Mouse (Mus musculus): Measurements from ENCODE around the gene Spata16. TPM values are rescaled to one million over a fixed set of nuclear protein-coding genes. Genes with fewer than 3 reads are reported as not detected.

The Spata16 gene
- total RNA-seq, 2 experiments from 2014 or later: not detected

DNA sequence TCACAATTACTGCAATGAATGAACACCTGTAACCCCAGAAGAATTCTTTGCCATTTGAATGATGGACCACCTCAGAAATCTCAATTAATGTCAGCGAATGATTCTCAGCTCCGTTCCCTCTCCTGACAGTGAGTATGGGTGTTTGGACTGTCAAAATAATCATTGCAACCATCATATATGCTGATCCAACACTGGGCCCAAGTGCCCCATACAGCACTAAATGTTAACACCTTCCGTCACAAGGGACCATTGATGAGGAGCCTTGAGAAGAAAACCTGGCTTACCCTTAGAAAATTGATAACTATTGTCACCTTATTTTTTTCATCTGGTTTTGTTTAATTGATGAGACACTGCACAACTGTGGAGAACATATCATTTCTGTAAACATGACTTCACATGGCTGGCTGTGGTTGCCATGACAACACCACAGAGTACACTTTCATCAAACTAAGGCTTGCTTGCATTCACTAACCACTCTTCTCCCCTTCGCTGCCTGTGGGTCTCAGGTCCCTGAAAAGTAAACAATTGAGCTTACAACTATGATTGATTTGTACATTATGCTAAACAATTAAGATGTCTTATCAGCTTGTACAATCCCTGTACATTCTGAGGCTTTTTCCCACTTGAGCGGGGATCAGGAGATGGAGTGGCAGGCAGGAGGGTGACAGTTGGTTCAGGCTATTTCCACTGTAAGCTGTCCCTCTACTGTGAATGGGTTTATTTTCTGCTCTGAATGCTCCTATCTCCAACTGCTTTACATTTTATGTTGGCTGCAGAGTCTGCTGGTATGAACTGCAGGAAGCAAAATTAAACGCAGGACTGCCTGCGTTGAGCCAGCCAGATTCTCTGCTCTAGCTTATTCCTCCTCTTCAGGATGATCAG, 189.8 kb downstream of the Spata16 start:
- ATAC-seq (replicated peaks; ENCODE audit: low FRiP score, poor library complexity, severe bottlenecking): no peak

DNA sequence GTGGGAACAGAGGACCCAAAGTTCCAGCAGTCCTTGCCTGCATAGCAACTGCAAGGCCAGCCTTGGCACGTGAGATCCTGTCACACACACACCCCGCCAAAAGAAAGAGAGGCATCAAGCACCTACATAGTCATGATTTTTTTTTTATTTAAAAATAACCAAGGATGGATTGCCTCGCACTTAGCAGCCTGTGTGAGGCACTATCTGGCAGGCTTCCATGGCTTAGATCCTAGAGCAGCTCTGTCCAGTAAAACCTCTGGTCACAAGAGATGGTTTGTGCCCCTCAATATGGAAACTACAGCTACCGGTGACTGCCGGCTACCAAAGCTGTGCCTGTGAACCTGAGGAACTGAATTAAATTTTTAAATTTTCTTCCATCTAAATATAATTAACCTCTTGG, 195.5 kb downstream of the Spata16 start:
- ATAC-seq (replicated peaks; ENCODE audit: low FRiP score, poor library complexity, severe bottlenecking): no peak

DNA sequence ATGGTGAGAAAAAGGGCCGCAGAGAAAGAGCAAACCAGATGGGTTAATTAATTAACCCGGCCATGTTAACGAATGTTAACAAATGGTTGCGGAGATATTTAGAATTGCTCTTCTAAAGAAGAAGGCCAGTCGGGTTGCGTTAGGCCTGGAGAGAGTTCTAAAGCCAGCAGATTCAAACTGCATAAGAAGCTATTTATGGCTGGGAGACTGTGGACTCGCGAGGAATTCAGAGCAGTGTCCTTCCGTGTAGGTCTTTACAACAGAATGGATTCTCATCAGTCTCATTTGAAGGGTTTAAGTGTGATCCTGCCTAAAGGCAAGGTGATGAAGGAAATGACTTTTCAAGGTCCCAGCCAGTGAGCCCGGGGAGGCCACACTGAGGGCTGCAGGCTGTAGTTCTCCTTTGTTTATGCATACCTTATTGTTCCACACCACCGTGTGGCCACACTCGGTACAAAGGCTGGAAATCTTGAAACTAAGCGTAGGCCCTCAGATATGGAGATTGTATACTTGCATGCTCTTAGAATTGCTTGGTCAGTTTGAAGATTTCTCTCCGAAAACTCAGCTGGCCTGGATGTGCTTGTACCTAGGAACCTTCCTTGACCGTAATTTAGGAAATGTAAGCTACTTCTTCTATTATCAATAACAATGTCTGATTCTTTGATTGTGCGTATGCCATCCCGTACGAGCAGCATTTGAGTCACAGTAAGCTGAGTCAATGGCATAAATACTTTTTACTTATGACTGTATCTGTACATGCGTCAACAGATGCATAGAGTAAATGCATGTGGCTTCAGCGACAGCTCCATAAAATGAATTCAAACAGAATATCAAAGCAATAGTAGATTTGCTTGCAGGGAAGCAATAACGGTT, 197.0 kb downstream of the Spata16 start:
- no peak for ATAC-seq (replicated peaks; ENCODE audit: low FRiP score, poor library complexity, severe bottlenecking)

DNA sequence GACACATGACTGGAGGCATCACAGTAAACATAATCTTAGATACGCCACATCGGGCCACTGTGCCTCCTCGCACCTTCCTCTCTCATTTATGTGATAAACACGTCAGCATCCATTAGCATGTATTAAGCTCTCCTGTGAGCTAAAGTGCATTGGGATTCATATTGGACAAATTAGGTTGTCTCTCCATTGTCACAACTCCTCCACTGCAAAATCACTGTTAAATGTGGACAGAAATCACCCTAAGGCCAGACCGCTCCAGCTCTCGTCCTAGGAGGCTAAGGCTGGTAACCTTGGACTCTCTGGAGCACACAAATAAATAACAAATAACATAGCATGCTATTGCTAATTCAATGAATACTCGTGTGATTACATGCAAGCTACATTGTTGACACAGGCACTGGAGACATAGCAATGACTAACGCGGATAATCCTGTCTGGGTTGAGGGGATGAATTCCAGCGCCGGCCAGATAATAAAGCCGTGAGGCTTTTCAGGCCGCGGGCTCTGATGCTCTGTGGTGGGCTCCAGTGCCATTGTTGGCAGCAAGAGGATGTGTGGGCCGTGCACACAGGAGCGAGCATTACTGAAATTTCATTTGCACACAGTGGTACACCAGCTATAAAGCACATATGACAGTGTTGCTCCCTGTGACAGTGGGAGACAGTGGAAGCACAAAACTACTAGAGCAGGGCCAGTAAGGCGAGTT, 197.8 kb downstream of the Spata16 start:
- ATAC-seq (replicated peaks; ENCODE audit: low FRiP score, poor library complexity, severe bottlenecking): no peak

DNA sequence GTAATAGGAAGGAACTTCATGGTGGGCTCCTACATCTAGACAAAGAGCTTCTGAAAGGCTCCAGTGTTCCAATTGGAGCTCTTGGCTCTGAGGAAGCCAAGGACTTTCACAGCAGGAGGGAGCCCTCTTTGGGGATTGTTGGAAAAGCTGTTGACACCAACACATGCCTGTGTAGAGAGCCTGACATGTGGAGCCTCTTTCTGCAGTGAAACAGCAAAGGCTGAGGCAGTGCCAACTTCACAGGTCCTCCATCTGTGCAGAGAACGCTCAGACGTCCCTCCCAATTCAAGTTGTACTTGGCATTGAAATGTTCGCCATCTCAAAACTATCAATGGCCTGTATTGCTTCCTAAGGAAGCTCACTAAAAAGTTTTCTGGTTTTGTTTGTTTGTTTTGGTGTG, 207.6 kb downstream of the Spata16 start:
- ATAC-seq (replicated peaks; ENCODE audit: low FRiP score, poor library complexity, severe bottlenecking): no peak

DNA sequence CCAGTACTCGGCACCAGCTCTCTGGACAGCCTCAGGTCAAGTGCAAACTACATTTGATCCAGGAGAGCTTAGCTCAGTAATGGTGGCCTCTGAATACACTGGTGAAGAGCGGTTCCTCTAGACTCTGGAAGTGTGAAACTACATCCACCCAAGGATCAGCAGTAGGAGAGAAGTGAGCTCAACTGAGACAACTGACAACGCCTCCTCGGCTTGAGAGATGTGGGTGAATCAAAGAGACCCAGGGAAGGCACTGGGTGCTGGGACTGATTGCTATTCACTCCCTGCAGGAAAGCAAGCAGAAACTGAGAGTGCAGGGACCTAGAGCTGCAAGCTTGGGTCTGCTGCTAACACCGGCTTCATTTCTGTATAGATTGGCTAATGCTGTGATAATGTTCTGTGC, 210.5 kb downstream of the Spata16 start:
- ATAC-seq (replicated peaks; ENCODE audit: low FRiP score, poor library complexity, severe bottlenecking): no peak

DNA sequence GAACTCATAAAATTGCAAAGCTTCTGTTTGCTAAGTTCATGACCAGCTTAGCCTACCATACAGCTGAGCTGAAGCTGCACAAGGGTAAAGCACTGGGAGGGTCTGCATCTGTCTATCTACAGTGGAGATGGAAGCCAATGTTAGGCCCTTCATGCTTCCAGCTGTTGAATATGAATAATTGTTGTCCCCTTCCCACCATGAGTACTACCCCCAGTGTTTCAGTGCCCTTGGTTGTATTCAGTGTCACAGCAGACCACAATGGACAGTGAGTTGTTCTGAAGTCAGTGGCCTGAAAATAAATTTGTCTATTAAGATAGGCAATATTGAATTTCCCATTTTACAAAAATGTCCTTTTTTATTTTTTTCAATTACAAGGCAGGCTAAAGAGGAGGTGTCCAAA, 212.8 kb downstream of the Spata16 start:
- ATAC-seq (replicated peaks; ENCODE audit: low FRiP score, poor library complexity, severe bottlenecking): no peak

DNA sequence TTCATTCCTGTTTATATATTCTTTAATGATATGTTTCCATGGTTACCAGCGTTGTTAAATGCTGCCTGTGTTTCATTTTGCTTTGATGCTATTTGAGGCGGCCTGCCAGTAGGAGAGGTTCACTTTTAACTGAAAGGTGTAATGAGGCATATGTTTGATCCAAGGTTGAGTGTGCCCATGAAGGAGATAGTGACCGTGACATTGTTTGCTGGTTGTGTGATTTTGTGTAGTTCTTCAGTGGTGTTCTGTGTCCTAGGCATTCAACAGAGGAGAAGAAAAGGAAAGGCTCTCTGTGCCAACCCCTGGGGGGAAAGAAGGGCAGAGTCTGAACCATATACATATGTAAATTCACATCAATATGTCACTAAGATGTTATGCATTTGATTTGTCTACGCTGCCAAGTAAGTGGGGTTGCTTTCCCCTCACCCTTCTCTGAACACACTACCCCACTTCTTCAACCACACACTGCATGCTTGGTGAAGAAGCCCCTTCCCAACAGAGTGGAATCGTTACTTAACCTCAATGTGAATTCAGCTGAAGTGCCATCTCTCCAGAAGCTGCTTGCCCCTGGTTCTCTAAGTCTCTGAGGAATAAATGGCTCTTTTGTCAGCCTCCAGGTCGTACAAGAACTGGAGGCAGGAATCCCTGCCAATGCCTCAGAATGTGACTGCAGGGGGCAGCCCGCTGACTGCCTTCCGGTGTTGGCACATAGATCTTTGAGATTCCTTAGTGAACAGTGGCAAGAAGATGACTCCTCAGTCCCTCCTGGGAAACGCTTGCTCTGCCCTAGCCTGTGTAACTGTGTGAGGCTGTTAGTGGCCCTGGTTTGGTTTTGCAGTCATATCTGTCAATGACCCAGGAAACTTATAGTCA, 213.5 kb downstream of the Spata16 start:
- no peak for ATAC-seq (replicated peaks; ENCODE audit: low FRiP score, poor library complexity, severe bottlenecking)

DNA sequence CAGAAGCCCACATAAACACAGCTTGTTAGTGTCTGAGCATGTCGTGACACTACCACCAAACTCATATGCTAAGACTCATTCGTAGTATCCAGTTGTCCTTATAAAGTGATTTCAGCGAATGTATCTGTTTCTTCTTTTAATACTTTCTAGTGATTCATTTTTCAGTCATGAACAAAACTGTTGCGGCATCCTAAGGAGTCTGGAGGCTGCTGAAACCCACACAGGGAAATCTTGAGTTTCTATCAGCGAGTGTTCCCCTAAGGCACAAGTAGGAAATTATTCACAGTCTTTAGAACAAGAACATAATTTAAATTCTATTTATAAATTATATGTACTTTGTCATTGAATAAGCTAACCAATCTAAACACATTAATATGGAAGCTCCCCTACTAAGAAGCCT, 216.1 kb downstream of the Spata16 start:
- no peak for ATAC-seq (replicated peaks; ENCODE audit: low FRiP score, poor library complexity, severe bottlenecking)

DNA sequence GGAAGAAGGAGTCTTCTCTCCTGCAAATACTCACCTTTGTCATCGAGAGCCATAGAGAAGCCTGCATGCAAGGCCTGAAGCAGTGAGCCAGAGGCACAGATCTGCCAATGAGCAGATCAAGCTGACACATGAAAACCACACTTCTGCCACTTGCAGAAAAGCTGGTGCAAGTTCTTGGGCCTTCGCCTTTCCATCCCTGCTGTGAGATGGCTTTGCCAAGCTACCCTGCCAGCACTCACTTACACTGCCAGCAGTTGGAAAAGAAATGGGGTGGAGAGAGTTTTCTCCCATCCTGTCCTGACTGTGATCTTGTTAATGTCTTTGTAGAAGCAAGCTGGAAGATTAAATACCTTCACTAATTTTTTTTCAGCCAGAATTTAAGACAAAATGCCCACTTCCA, 237.3 kb downstream of the Spata16 start:
- no peak for ATAC-seq (replicated peaks; ENCODE audit: low FRiP score, poor library complexity, severe bottlenecking)

DNA sequence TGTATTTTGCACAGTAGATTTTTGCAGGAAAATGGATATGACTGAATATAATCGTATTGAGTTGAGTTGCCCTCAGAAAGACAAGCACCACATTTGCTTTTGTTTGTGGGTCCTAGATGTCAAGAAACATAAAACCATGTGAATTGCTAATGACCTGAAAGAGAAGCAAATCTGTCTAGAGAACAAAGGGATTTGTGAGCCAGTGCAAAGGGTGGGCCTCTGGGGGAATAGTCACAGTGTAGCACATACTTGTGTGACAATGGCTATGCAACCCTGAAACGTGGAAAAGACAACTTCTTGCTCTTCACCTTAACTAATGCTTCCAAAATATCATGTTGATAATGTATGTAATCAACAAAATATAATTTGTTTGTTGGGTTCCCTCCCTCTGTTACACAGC, 239.9 kb downstream of the Spata16 start:
- ATAC-seq (replicated peaks; ENCODE audit: low FRiP score, poor library complexity, severe bottlenecking): no peak

DNA sequence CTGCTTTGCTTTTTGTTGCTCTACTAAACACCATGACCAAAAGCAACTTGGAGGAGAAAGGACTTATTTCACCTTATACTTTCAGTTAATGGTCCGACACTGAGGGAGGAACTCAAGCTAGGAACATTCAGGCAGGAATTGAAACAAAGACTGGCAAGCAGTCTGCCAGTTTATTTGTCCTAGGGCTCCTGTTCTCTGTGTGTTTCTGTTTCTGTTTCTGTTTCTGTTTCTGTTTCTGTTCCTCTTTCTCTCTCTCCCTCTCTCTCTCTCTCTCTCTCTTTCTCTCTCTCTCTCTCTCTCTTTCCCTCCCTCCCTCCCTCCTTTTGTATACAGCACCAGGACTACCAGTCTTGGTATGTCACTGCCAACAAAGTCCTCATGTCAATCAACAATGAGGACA, 279.2 kb downstream of the Spata16 start:
- no peak for ATAC-seq (replicated peaks; ENCODE audit: low FRiP score, poor library complexity, severe bottlenecking)

DNA sequence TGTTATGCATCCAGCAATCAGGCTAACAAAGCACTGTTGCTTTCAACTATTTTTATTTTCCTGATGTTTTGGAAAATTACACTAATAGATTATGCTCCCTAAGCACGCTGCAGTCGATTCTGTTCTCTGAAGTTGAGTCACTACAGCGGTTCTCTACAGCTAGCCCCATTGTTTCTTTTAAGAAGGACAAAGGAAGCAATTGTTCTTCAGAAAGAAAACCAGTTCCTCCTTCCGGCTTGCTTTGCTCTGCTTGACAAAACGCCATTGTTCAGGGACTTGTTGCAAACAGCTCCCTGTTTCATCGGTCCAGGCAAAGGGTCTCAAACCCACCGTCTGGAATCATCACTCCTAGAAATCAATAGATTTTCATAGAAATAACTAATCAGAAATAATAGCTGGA, 283.6 kb downstream of the Spata16 start:
- ATAC-seq (replicated peaks; ENCODE audit: low FRiP score, poor library complexity, severe bottlenecking): no peak

DNA sequence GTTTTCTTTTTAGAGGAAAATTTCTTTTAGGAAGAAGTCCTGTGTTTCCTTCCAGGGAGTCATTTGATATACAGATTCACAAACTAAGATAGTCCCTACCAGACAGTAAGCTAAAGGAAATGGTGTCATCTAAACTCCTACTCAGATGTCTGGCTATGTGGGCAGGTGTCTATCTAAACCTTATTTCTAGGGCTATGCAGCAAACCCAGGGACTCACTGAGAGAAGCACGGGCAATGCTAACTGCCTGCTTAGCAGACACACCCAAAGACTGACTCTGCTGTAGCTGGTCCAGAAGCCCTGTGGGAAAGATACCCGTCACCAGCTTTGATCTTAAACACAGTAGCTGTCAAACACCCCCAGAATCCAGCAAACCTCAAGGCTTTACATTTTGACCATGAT, 284.2 kb downstream of the Spata16 start:
- ATAC-seq (replicated peaks; ENCODE audit: low FRiP score, poor library complexity, severe bottlenecking): no peak

DNA sequence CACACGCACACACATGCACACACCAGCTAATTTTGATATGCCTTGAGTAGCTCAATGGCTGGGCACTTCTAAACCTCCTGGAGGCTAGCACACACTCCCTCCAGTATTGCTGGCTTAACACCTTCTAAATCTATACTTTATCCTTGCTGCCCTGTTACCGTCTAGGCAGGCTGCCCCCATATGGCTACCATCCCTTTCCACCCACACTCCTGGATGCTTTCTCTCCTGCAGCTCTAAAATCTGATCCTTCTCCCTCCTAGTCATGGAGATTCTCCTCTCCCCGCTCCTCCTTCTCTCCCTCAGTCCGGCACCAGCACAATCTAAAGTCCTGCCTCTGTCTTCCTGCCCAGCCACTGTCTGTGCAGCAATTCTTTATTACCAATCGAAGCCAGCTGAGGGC, 286.0 kb downstream of the Spata16 start:
- no peak for ATAC-seq (replicated peaks; ENCODE audit: low FRiP score, poor library complexity, severe bottlenecking)

DNA sequence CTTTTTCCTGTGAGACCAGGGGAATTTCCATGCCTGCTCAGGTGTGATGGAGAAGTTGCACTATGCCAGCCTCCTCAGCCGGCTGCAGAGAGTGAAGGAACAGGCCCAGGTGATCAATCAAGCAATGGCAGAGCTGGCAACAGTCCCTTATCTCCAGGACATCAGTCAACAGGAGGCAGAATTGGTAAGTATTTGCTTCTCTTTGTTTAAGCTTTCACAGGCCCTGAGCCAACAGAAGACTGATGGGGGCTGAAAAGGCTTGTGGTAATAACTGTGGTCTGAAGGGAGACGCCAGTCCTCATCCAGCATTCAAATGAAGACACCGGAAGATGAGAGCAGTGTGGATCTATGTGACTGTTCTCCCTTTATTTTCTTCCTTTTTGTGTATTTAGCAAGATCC, 286.8 kb downstream of the Spata16 start:
- no peak for ATAC-seq (replicated peaks; ENCODE audit: low FRiP score, poor library complexity, severe bottlenecking)

DNA sequence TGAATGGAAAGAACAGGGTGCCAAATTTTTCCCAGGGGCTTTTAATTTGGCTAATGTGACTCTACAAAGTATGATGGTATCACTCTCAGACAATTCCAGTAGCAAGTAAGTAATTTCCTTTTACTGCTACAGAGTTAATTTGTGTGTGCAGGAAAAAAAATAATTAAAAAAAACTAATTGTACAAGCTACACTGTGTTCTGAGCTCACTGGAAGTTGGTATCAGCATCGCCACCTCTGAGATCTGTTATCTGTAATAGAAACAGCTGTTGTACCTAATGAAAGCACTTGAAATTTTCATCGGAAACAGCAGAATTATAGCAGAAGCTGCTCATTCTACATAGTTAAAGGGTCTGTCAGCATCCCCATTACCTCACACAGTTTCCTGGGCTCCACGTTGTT, 295.7 kb downstream of the Spata16 start:
- ATAC-seq (replicated peaks; ENCODE audit: low FRiP score, poor library complexity, severe bottlenecking): no peak

DNA sequence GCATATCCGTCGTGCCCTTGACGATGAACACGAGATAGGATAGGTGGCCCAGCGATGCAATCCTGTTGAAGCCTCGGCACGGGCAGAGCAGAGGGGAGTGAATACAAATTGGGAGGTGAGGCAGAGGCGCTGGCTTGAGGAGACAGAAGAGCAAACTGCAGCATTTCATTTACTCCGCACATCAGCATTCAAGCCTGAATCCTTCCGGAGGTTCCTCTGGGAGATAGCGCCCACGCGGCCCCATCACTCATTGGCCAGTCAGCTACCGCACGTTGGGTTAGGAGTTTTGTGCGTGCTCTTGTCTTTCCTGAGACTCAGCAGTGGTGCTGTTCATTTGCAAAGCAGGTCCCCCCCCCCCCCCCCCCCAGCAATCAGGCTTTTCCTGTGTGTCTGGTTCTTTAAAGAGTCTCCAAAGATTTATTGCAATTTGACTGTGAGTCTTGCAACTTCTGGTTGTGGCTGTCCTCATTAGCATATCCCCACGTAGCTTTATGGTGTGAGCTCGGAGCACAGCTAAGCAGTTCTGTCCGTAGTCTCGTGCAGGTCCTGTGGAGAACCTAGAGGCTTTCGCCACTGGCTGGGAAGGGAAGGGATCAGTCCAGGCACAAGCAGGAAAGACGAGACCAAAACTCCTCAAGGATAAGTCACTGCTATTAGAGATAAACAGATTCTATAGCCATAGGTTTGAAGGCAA, 299.6 kb downstream of the Spata16 start:
- ATAC-seq (replicated peaks; ENCODE audit: low FRiP score, poor library complexity, severe bottlenecking): no peak

DNA sequence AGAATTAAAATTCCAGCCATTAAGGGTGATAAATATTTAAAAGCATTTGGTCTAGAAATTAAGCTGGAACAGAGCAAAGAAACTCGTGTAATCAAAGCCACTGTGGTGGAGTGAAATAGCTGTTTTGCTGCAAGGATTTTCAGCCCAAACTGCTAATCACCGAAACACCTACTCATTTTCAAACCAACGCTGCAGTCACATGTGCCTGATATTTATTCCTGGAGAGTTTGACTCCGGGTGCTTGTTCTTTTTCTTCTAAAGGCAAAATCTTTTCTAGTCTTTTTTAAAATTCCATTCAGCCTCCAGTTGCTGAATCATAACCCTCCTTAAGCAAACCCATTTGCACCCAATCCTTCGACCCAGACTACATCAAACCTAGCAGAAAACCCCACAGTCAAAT, 329.4 kb downstream of the Spata16 start:
- ATAC-seq (replicated peaks; ENCODE audit: low FRiP score, poor library complexity, severe bottlenecking): no peak
